In the genomic region with DNA sequence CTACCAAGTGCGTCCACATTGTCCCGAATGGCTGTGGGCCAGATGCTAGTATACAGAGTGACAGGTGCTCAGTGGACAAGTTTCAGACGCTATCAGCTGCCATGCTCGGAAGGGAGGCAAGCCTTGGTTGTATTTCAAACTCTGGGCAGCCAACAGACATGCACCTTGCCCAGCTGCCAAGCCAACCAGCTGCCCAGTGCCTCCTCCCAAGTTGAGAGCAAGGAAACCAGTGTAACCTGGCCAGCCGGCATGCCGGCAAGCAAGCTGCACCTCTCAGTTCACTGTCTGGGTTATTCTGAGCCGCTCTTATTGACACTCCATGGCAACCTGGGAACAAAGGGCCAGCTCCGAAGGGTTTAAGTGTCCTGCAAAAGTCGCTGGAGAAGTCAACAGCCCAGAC, we compare ENCODE assay signal across 11 mouse cellular contexts. TPM values are rescaled to one million over a fixed set of nuclear protein-coding genes. Genes with fewer than 3 reads are reported as not detected.
A peak's percentile ranks its signal among the peaks of the same experiment; 100 is the strongest.
DNase-seq lines count a peak whose midpoint lies in the region; ATAC-seq and TF ChIP-seq lines count a peak whose summit lies in the region.
"Had no signal": no experiment of that assay in that cellular context is flagged by ENCODE, and none has a peak within 500 bp of the region (broad histone marks: within the 10 kb centered on the region; RNA-seq: fewer than 3 reads in every experiment).

No protein-coding gene starts in this region.

- no peak overlapping the region for H3K4me3 ChIP-seq in heart, embryonic 12.5 days
- H3K4me3 ChIP-seq in lung, adult 2 months (replicated peaks; ENCODE audit: extremely low read depth, low read depth, low read length): no peak overlapping the region
- H3K4me3 ChIP-seq: intestine, embryonic 15.5 days; liver, embryonic 15.5 days had no signal

- DNase-seq in cerebellum, adult 18-20 months: peak; percentile 36 to 39
- DNase-seq in cerebellum, adult 9-11 months: peak; percentile 43
- peak; percentile 56 for DNase-seq in lung, adult 2 months
- no peak for DNase-seq in thymus, postnatal 14 days
- no peak for DNase-seq in right cerebral cortex, postnatal 36 days (ENCODE audit: low spot score in 2 of 2)
- no peak for DNase-seq in embryo, embryonic 10 days (ENCODE audit: low spot score)
- DNase-seq: embryo, embryonic 11 days; right cerebral cortex, postnatal 25 days had no signal

- no peak for ATAC-seq in heart, embryonic 12.5 days (ENCODE audit: insufficient number of reproducible peaks, low FRiP score)
- ATAC-seq: intestine, embryonic 15.5 days had no signal

- peaks cover 5% of the 10 kb centered on the region; the same call in 1 of the 2 replicates for H3K36me3 ChIP-seq in heart, embryonic 12.5 days
- H3K36me3 ChIP-seq: intestine, embryonic 15.5 days; liver, embryonic 15.5 days had no signal

- WGBS in heart, embryonic 12.5 days: 51% methylated on average over 9 of the region's 9 CpGs
- WGBS in lung, adult 2 months: 74% methylated on average over 9 of the region's 9 CpGs

- no peak for TF ChIP-seq CTCF in lung, adult 2 months (IDR thresholded peaks at IDR 0.05; ENCODE audit: insufficient read depth, low read length)

- H3K27me3 ChIP-seq in heart, embryonic 12.5 days (replicated peaks): no peaks in the 10 kb centered on the region
- H3K27me3 ChIP-seq: intestine, embryonic 15.5 days; liver, embryonic 15.5 days had no signal

- H3K27ac ChIP-seq in heart, embryonic 12.5 days (ENCODE audit: poor library complexity, severe bottlenecking): peak overlapping the region; percentile 71
- H3K27ac ChIP-seq: intestine, embryonic 15.5 days; liver, embryonic 15.5 days had no signal

- H3K9ac ChIP-seq in heart, embryonic 12.5 days: no peak overlapping the region
- H3K9ac ChIP-seq: intestine, embryonic 15.5 days; liver, embryonic 15.5 days had no signal

- H3K9me3 ChIP-seq in heart, embryonic 12.5 days (replicated peaks): no peaks in the 10 kb centered on the region
- H3K9me3 ChIP-seq: intestine, embryonic 15.5 days; liver, embryonic 15.5 days had no signal

- peaks cover 57% of the 10 kb centered on the region for H3K4me1 ChIP-seq in heart, embryonic 12.5 days (replicated peaks)
- peaks cover 18% of the 10 kb centered on the region for H3K4me1 ChIP-seq in lung, adult 2 months (ENCODE audit: control insufficient read depth, insufficient read depth, low read length)

- TF ChIP-seq POLR2A in lung, adult 2 months (IDR thresholded peaks at IDR 0.05; ENCODE audit: borderline replicate concordance, extremely low read depth, low read depth, low read length): no peak

- H3K4me2 ChIP-seq in heart, embryonic 12.5 days: peak overlapping the region; percentile 35
- H3K4me2 ChIP-seq: intestine, embryonic 15.5 days; liver, embryonic 15.5 days had no signal

RNA-seq across cellular contexts. Expression of a gene that starts 19.4 kb away (rescaled TPM):
- polyA plus RNA-seq in heart, embryonic 12.5 days (2016; fragmentation: Nextera tagmentation; extraction: Ambion mirVana): not detected in 2 replicates
- not detected in 2 replicates for polyA plus RNA-seq in lung, adult 2 months (2012; rRNA removed)
- polyA plus RNA-seq: intestine, embryonic 15.5 days; liver, embryonic 15.5 days had no signal

Comparison
In these comparisons a context has a peak if more than half of its experiments do, and no peak if none do; other contexts are left out.
1. DNase-seq: peak in cerebellum, adult 18-20 months (2 of 2), cerebellum, adult 9-11 months (single experiment) and lung, adult 2 months (single experiment); none in thymus, postnatal 14 days (single experiment), right cerebral cortex, postnatal 36 days (0 of 2) and embryo, embryonic 10 days (single experiment).